Mouse (Mus musculus): ENCODE results near the gene Gabarap.

The Gabarap gene

DNA sequence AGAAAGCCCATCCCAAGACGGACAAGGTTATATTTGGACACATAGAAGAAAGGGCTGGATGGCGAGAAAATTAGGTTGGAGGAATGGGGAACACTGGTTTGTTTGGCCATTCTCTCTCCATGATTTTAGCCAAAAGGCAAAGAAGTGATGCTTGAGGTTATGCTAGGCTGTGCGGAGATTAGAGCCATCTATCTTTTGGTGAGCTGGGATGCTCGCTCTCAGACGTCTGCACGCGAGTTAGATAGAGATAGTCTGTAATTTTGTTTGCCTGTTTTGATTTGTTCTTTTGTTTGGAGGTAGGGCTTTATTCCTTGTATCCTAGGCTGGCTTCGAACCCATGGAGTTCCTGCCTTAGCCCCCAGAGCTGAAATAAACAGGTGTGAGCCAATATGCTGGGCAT is 10.2 kb downstream of the Gabarap start:
- CTCF ChIA-PET, result interaction anchor here (0.6 to 2.5 kb wide), 16 partner anchors 9 to 212 kb away, joined by 3 to 13 read pairs (median 4); partner anchors contain the start of genes Acadvl (in 3 of the 4), Slc16a11 (in 2 of the 4) and Gabarap (in 1 of the 4)
- POLR2A ChIA-PET, result interaction anchor here in 3 of 4 experiments (0.8 to 6.6 kb wide), 17 partner anchors 8 to 339 kb away, joined by 3 to 151 read pairs (median 9); partner anchors contain the start of genes Gabarap (in 3 of the 3), Acadvl (in 2 of the 3), Ctdnep1 (in 2 of the 3) and Dlg4 (in 2 of the 3)

DNA sequence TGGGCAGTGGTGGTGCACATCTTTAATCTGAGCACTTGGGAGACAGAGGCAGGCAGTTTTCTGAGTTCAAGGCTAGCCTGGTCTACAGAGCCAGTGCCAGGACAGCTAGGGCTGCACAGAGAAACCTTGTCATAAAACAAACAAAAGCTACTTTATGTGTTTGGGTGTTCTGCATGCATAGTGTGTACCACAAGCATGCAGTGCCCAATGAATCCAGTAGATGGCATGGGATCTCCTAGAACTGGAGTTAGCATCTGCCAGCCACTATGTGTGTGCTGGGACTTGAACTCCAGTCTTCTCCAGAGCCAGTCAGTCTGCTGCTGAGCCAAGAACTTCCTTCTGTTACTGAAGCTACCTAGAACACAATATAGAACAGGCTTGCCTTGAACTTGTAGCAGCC is 10.9 kb downstream of the Gabarap start:
- POLR2A ChIA-PET, result interaction anchor here in 3 of 4 experiments (0.5 to 6.6 kb wide), 17 partner anchors 8 to 989 kb away, joined by 3 to 151 read pairs (median 5); partner anchors contain the start of genes Acadvl (in 3 of the 3), Ctdnep1 (in 2 of the 3), Dlg4 (in 2 of the 3) and Eif5a (in 2 of the 3)
- CTCF ChIA-PET, result interaction anchor here (0.6 to 2.5 kb wide), 16 partner anchors 8 to 211 kb away, joined by 3 to 13 read pairs (median 4); partner anchors contain the start of genes Acadvl (in 3 of the 4), Slc16a11 (in 2 of the 4) and Gabarap (in 1 of the 4)

DNA sequence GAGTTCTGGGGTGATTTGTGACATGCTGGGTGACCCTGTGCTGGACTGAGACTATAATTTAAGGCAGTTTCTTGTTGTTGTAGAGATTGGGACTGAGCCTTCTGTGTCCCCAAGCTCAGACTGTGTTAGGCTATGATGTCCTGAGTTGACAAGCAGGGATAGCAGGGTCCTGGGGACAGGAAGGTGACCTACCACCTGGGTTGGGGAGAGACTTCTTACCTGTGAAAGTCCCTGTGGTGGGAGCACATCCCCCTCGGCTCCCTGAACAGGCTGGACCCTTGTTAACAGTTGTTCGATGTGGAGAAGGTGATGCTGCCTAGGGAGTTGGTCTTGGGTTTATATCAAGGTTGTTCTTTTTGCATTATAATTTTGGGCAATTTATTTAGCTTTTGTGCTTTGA is 11.5 kb downstream of the Gabarap start:
- POLR2A ChIA-PET, result interaction anchor here in 3 of 4 experiments (0.5 to 6.6 kb wide), 15 partner anchors 7 to 989 kb away, joined by 3 to 151 read pairs (median 7); partner anchors contain the start of genes Acadvl (in 3 of the 3), Dlg4 (in 2 of the 3), Eif5a (in 2 of the 3) and Gabarap (in 2 of the 3)
- CTCF ChIA-PET, result interaction anchor here in 2 of 4 experiments (1.0 to 2.5 kb wide), 9 partner anchors 11 to 210 kb away, joined by 3 to 13 read pairs (median 4); partner anchors contain the start of genes Acadvl (in 1 of the 2), Gabarap (in 1 of the 2) and Slc16a11 (in 1 of the 2)

DNA sequence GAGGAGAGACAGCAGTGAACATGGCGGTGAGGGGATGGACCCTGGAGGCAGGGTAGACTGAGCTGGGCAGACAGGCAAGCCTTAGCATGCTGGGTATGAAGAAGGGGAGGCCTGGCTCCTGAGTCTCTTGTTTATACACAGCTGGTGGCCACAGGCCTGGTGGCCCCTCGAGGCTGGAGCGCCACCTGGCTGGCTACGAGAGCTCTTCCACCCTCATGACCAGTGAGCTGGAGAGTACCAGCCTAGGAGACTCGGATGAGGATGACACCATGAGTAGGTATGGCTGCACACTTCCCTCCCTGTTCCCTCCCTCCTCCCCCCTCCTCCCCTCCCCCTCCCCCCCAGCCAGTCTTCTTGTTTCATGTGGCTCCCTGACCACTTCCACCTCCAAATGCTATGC is 14.6 kb downstream of the Gabarap start:
- CTCF ChIA-PET, result interaction anchor here (0.5 to 1.7 kb wide), 27 partner anchors 8 to 701 kb away, joined by 3 to 29 read pairs (median 4); partner anchors contain the start of genes Acadvl (in 3 of the 4), Ctdnep1 (in 1 of the 4), Dlg4 (in 1 of the 4) and Elp5 (in 1 of the 4)
- POLR2A ChIA-PET, result interaction anchor here in 3 of 4 experiments (0.5 to 6.6 kb wide), 24 partner anchors 8 to 853 kb away, joined by 3 to 151 read pairs (median 4); partner anchors contain the start of genes Dlg4 (in 3 of the 3), Acadvl (in 2 of the 3), Cldn7 (in 1 of the 3) and Ctdnep1 (in 1 of the 3)

DNA sequence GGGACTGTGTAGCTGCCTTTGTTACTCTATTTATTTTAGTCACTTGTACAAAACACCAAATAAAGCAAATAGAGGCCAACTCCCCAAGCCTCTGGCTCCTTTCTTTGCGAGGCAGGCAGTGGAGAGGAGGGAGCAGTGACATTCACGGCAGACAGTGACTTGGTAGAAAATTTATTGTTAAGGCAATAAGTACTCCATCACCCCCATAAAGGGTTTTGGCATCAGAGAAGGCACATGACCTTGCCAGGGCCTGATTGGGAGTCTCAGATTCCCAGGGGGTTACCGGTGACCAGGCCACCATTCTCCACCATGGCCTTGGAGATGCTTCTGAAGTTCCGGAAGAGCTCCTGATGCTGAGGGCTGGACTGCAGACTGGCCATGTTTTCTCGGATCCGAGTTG is 19.1 kb downstream of the Gabarap start:
- CTCF ChIA-PET, result interaction anchor here in 3 of 4 experiments (0.5 to 1.7 kb wide), 5 partner anchors 8 to 173 kb away, joined by 3 to 5 read pairs (median 4); partner anchors contain the start of gene Nlgn2 (in 1 of the 3)
- POLR2A ChIA-PET, result interaction anchor here in 3 of 4 experiments (0.5 to 14.9 kb wide), 15 partner anchors 7 to 197 kb away, joined by 3 to 151 read pairs (median 5); partner anchors contain the start of genes Dvl2 (in 3 of the 3), Ctdnep1 (in 2 of the 3) and Gabarap (in 1 of the 3)

DNA sequence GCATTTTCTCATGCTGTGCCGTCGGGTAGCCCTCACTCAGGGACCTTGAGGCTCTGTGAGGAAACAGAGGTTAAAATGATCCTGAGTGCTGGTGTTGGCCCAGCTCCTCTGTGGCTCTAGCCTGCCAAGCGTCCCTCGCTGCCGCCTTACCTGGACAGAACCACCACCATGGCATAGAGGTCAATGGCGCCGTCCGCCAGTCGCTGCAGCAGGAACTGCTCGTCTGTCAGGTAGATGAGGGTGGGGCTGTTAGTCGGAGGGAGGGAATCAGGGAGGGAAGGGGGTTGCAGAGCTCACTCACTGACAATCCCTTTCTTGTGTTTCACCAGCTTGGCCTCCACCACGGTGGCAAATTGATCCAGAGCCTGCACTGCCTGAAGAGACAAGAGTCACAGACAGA is 19.6 kb downstream of the Gabarap start:
- POLR2A ChIA-PET, result interaction anchor here in 3 of 4 experiments (0.5 to 14.9 kb wide), 15 partner anchors 8 to 501 kb away, joined by 3 to 151 read pairs (median 6); partner anchors contain the start of genes Dvl2 (in 3 of the 3), Ctdnep1 (in 2 of the 3) and Gabarap (in 1 of the 3)
- CTCF ChIA-PET, result interaction anchor here in 3 of 4 experiments (0.5 to 1.6 kb wide), 4 partner anchors 9 to 41 kb away, joined by 3 to 5 read pairs (median 4); no protein-coding TSS in a partner anchor

DNA sequence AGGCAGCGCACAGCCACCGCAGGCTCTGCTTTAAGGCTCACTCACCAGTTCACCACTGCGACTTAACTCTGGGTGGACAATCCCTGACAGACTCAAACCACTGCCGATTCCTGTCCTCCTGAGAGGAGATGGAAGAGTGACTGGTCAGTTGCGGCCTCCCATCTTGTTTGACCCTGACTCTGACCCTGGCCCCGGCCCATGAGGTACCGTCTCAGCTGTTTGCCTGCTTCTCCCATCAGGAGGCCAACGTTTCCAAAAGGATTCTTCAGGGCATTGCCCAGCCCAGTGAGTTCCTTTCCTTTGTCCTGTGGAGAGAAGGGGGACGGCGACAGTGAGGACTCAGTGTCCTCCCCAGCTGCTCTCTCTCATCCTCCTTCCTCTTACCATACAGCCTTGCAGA is 20.0 kb downstream of the Gabarap start:
- CTCF ChIA-PET, result interaction anchor here in 2 of 4 experiments (0.5 to 1.6 kb wide), 3 partner anchors 9 to 17 kb away, joined by 3 to 4 read pairs (median 3); no protein-coding TSS in a partner anchor
- POLR2A ChIA-PET, result interaction anchor here in 3 of 4 experiments (0.6 to 14.9 kb wide), 13 partner anchors 8 to 501 kb away, joined by 3 to 151 read pairs (median 6); partner anchors contain the start of genes Dvl2 (in 3 of the 3), Ctdnep1 (in 2 of the 3) and Gabarap (in 1 of the 3)

DNA sequence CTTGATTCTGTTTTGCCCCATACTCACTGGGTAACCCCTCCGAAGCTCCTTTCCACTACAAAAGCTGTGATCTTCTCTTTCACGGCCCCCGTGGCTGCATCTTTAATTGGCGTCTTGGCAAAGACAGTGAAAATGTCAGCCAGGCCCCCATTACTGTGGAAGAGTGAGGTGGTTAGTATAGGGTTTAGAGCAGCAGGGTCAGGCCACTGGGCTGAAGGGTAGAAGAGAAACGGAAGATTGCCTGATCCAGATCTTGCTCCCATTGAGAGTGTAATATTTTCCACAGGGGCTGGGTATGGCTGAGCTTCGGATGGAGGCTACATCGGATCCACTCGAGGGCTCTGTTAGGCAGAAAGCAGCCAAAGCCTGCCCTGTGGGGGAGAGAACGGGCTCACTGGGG is 22.0 kb downstream of the Gabarap start:
- ChIA-PET CTCF (interaction anchor here in 2 of 4 experiments (0.5 to 0.6 kb wide), 2 partner anchors 47 to 144 kb away, joined by 4 to 5 read pairs; no protein-coding TSS in a partner anchor), POLR2A (interaction anchor here in 3 of 4 experiments (0.6 to 14.9 kb wide), 11 partner anchors 8 to 92 kb away, joined by 3 to 151 read pairs (median 9); partner anchors contain the start of genes Dvl2 (in 2 of the 3) and Eif5a (in 2 of the 3))

DNA sequence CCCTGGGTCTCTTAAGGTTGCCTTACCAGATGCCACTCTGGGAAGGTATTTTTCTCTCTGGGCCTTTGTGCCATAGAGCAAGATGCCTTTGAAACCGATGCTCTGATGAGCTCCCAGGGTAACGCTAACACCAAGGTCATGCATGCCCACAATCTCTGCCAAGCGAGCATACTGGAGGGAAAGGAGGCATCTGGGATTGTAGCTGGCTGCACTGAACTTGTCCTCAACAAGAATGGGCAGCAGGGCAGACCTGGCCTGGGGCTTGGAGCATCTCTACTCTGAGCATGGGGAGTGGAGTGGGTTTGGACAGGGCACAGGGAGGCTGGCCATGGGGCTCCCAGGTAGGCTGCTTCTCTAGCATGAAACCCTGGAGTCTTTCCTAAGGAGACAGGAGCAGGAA is 22.5 kb downstream of the Gabarap start:
- ChIA-PET CTCF (interaction anchor here (0.5 to 3.6 kb wide), 6 partner anchors 8 to 224 kb away, joined by 3 to 29 read pairs (median 6); no protein-coding TSS in a partner anchor), POLR2A (interaction anchor here (0.6 to 14.9 kb wide), 19 partner anchors 8 to 934 kb away, joined by 3 to 151 read pairs (median 6); partner anchors contain the start of genes Dvl2 (in 2 of the 4), Eif5a (in 2 of the 4), Gabarap (in 2 of the 4) and Ctdnep1 (in 1 of the 4))

DNA sequence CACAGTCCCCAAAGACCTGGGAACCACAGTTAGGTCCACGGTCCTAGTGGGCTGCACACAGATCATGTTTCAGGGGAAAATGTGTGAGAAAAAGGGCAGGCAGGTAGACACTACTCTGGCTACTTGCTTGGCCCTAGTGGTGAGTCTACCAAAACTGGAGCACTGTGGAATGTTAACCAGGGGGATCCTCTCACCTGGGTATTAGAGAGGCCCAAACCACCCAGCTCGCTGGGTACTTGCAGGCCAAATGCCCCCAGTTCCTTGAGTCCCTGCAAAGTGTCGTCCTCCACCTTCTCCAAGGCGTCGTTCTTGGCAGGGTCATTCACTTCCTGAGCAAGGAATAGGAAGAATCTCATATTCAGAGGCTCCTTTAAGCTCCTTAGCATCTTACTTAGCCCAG is 23.1 kb downstream of the Gabarap start:
- POLR2A ChIA-PET, result interaction anchor here (0.6 to 14.9 kb wide), 25 partner anchors 11 to 935 kb away, joined by 3 to 151 read pairs (median 5); partner anchors contain the start of genes Dvl2 (in 3 of the 4), Ctdnep1 (in 2 of the 4), Eif5a (in 2 of the 4) and Gabarap (in 2 of the 4)
- CTCF ChIA-PET, result interaction anchor here (0.6 to 3.6 kb wide), 8 partner anchors 9 to 1801 kb away, joined by 3 to 29 read pairs (median 6); no protein-coding TSS in a partner anchor

DNA sequence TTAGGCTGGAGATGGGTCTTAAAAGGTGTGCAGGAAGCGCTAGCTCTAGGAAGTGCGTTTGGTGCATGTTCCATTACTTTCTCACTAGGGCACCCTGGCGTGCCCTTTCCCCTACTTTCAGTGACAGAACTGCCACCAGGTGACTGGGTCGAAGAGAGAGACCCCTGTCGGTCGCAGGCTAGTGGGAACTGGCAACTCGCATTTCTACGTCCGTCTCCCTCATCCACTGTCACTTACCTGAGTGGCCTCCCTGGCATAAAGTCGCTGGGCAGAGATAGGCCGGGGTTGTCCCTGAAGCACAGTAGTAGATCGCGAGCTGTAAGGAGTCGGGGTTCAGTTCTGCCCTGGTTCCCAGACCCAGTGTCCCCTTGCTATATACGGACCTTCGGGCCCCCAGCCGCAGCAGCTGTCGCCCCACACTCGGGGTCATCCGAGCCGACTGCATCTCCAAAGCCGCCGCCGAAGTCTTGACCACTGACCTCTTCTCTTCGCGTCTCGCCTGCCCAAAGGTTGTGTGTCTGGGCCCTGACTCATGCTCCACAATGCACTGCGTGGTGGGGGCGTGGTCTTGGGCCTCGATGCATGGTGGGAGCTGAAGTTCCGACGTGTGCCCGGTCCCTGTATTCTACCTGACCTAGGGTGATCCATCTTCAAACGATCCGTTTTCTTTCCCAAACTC is 24.1 kb downstream of the Gabarap start, which contains the start of gene Acadvl:
Acadvl (minus strand) TSS at position 532 of the 679 bp plus-strand sequence.
- ChIA-PET POLR2A (interaction anchor here (0.6 to 14.9 kb wide), 45 partner anchors 8 to 942 kb away, joined by 3 to 151 read pairs (median 4); partner anchors contain the start of genes Dvl2 (in 4 of the 4), Ctdnep1 (in 2 of the 4), Gabarap (in 2 of the 4) and 2810408A11Rik (in 1 of the 4)), CTCF (interaction anchor here (0.5 to 3.6 kb wide), 17 partner anchors 9 to 525 kb away, joined by 3 to 29 read pairs (median 3); partner anchors contain the start of genes Gltpd2 (in 1 of the 4), Pld2 (in 1 of the 4) and Slc16a11 (in 1 of the 4))

DNA sequence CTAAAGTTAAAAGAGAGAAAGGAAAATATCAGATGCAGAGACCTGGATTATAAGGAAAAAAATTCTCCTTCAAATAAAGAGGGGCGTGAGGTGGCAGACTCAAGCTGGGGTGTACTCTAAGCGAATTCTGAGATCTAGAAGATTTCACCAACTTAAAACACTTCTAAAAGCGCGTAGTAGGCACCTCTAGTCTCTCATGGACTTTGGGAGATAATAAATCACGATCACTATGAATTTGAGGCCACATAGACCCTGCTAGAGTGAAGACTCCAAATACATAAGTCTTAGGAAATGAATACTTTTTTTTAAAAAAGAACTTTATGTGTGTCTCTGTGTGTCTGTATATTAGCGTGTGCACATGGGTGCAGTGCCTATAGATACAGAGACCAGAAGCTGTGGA is 24.7 kb downstream of the Gabarap start:
- CTCF ChIA-PET, result interaction anchor here in 3 of 4 experiments (0.5 to 3.6 kb wide), 16 partner anchors 10 to 524 kb away, joined by 3 to 29 read pairs (median 3); partner anchors contain the start of genes Gltpd2 (in 1 of the 3), Pld2 (in 1 of the 3) and Slc16a11 (in 1 of the 3)

DNA sequence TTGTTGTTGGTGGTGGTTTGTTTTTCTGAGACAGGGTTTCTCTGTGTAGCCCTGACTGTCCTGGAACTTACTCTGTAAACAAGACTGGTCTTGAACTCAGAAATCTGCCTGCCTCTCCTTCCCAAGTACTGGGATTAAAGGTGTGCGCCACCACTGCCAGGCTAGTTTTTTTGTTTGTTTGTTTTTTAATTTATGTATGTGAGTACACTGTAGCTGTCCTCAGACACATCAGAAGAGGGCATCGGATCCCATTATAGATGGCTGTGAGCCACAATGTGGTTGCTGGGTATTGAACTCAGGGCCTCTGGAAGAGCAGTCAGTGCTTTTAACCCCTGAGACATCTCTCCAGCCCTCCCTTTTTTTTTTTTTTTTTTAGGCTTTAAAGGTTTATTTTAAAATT is 25.2 kb downstream of the Gabarap start:
- POLR2A ChIA-PET, result interaction anchor here (0.6 to 14.9 kb wide), 13 partner anchors 8 to 96 kb away, joined by 3 to 151 read pairs (median 5); partner anchors contain the start of genes Dvl2 (in 2 of the 4) and Eif5a (in 1 of the 4)
- CTCF ChIA-PET, result interaction anchor here in 1 of 4 experiments (3.6 kb wide), 1 partner anchor 11 kb away, joined by 29 read pairs; no protein-coding TSS in a partner anchor

More for the DNA sequence above, 24.7 kb downstream of the Gabarap start:
- POLR2A ChIA-PET, result interaction anchor here (0.6 to 14.9 kb wide), 39 partner anchors 9 to 943 kb away, joined by 3 to 151 read pairs (median 5); partner anchors contain the start of genes Dvl2 (in 3 of the 4), Ctdnep1 (in 2 of the 4), Gabarap (in 2 of the 4) and 2810408A11Rik (in 1 of the 4)

DNA sequence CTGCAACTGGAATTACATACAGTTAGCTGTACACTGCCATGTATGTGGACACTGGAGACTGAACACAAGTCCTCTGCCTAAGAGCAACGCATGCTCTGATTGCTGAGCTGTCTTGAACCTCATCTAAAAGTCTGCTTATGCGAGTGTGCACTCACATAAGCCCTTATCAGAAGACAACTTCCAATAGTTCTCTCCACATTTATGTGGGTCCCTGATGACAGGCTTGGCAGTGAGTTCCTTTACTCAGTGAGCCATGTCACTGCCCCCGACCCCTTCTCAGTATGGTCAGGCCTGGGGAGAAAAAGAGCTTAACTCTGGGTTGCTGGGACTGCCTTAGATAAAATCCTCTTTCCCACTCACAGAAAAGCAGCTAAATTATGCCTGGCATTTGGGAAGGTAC is 25.7 kb downstream of the Gabarap start, which contains the start of gene Dlg4:
Dlg4 (plus strand) TSS at position 274 of the 400 bp plus-strand sequence.
- CTCF ChIA-PET, result interaction anchor here in 1 of 4 experiments (3.6 kb wide), 1 partner anchor 11 kb away, joined by 29 read pairs; no protein-coding TSS in a partner anchor

DNA sequence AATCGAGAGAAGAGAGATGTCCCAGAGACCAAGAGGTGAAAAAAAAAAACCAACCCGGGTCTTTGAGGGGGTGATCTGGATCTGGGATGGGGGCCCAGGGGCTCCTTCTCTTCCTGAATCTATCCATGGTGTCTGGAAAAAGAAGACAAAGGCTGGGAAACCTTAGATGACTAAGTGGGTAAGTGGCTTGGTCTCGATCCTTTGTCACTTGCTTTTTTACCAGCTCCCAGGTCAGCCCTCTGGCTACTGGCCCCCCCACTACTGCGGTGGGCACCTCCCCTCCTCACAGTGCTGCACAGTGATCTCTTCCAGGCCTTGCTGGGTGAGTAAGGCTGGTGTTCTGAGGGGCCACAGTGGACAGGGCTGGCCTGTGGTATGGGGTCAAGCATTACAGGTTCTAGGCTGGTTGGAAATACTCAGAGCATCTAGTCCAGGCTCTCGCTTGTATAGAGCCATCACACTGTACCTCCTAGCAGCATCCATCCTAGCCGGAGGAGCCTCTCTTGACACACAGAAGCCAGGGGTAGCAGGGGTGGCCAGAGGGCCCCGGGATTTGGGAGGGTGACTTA is 26.3 kb downstream of the Gabarap start:
- CTCF ChIA-PET, result interaction anchor here in 1 of 4 experiments (1.0 kb wide), 1 partner anchor 16 kb away, joined by 4 read pairs; no protein-coding TSS in a partner anchor
- POLR2A ChIA-PET, result interaction anchor here (0.7 to 14.9 kb wide), 14 partner anchors 9 to 522 kb away, joined by 3 to 151 read pairs (median 4); partner anchors contain the start of genes Dvl2 (in 2 of the 4), Eif5a (in 1 of the 4) and Spem1 (in 1 of the 4)

More for the DNA sequence above, 25.7 kb downstream of the Gabarap start, which contains the start of gene Dlg4:
- POLR2A ChIA-PET, result interaction anchor here (0.7 to 14.9 kb wide), 14 partner anchors 8 to 522 kb away, joined by 3 to 151 read pairs (median 4); partner anchors contain the start of genes Dvl2 (in 2 of the 4), Eif5a (in 1 of the 4) and Spem1 (in 1 of the 4)
